Mouse (Mus musculus) liver, embryonic 14.5 days (tissue): Measurements from ENCODE around the gene Mdm2. TPM values are rescaled to one million over a fixed set of nuclear protein-coding genes. Genes with fewer than 3 reads are reported as not detected.

ENCODE experiments used
- ATAC-seq: fragments of 200-750 bp; cut with Nextera tagmentation; 2 replicates; pipeline ENCODE4 v1.8.0; 2017; ENCODE audit warnings: moderate number of reproducible peaks, mild to moderate bottlenecking, moderate library complexity; ENCODE audit not compliant: insufficient read depth
- DNase-seq, 3 experiments: peaks; one replicate each; pipeline ENCODE4 v3.0.0-alpha.2; 2012 to 2013; ENCODE audit warnings: low read depth in 3 of 3, low spot score in 3 of 3
- H3K27ac ChIP-seq: fragments of 300-500 bp; sonication (generic); 2 replicates; pipeline ENCODE4 v1.5.1; 2014; ENCODE audit warnings: moderate library complexity, mild to moderate bottlenecking, control low read depth, inconsistent platforms
- H3K27me3 ChIP-seq: fragments of 300-500 bp; sonication (generic); 2 replicates; pipeline ENCODE4 v1.6.1; 2014; ENCODE audit warnings: mild to moderate bottlenecking, low read length, moderate library complexity; ENCODE audit not compliant: control insufficient read depth, insufficient read depth
- H3K36me3 ChIP-seq: fragments of 300-500 bp; sonication (generic); replicated peaks from 2 replicates; pipeline ENCODE4 v1.6.1; 2014; ENCODE audit warnings: low read depth; ENCODE audit not compliant: control insufficient read depth, insufficient read depth
- H3K4me1 ChIP-seq, 2 experiments: fragments of 200-500 bp in 1 of 2; fragments of 300-500 bp in 1 of 2; sonication (generic) in 1 of 2; replicated peaks; 2 replicates each; pipeline ENCODE4 v1.6.1; 2012 to 2014; ENCODE audit warnings: antibody characterized with exemption in 1 of 2, inconsistent platforms in 1 of 2, low read length in 1 of 2; ENCODE audit not compliant: control insufficient read depth in 2 of 2, insufficient read depth in 2 of 2
- H3K4me2 ChIP-seq: fragments of 300-500 bp; sonication (generic); 2 replicates; pipeline ENCODE4 v1.6.1; 2014; ENCODE audit warnings: low read depth, mild to moderate bottlenecking, control low read depth, moderate library complexity
- H3K4me3 ChIP-seq, 2 experiments: fragments of 200-500 bp in 1 of 2; fragments of 300-500 bp in 1 of 2; sonication (generic) in 1 of 2; 2 replicates each; pipeline ENCODE4 v1.5.1; 2012 to 2014; ENCODE audit warnings: low read depth in 2 of 2, low read length in 2 of 2, mild to moderate bottlenecking in 2 of 2, control low read depth in 1 of 2, inconsistent platforms in 1 of 2, moderate library complexity in 1 of 2; ENCODE audit not compliant: insufficient read depth in 1 of 2
- H3K9ac ChIP-seq: fragments of 300-500 bp; sonication (generic); replicated peaks from 2 replicates; pipeline ENCODE4 v1.6.1; 2014; ENCODE audit warnings: mild to moderate bottlenecking, control low read depth, moderate library complexity
- H3K9me3 ChIP-seq: fragments of 300-500 bp; sonication (generic); 2 replicates; pipeline ENCODE4 v1.6.1; 2016; ENCODE audit warnings: low read length, mixed read lengths; ENCODE audit not compliant: control insufficient read depth
- CTCF ChIP-seq: IDR thresholded peaks from 2 replicates; pipeline ENCODE4 v1.5.1; 2016; ENCODE audit warnings: antibody characterized with exemption, low read depth, control low read depth
- EP300 ChIP-seq: IDR thresholded peaks from 2 replicates; pipeline ENCODE4 v1.6.1; 2016; ENCODE audit warnings: antibody characterized with exemption, low read depth
- WGBS: fragments of 180-500 bp; shearing (Covaris S2); extraction: QIAGEN DNeasy Blood & Tissue Kit; methylation state at CpG from one replicate; pipeline ENCODE4 v1.1.7; 2014; ENCODE audit not compliant: insufficient replicate concordance; 5-methylcytosine and 5-hydroxymethylcytosine counted together
- polyA plus RNA-seq, 2 experiments: library from polyadenylated mRNA; depleted of rRNA in 1 of 2; stranded (reverse) in 1 of 2; unstranded in 1 of 2; fragments of >200 nt; fragmentation: Nextera tagmentation in 1 of 2; extraction: Ambion mirVana in 1 of 2; gene quantifications; 2 replicates each; pipeline versions ENCODE4 v1.2.1 to v1.2.3; 2012 to 2014

Mdm2 gene
- polyA plus RNA-seq, 2 experiments = 12.8 to 20.0 TPM

DNA sequence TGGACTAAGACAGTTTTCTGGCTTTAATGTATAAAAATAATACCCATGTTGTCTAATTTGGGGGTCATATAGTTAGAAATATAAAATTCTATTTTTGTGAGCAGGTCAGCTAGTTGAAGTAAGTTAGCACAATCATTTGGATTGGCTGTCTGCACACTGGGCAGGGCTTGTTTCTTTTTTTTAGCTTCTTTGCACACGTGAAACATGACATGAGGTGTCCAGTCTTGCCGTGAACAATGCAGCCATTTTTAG is 20.5 kb downstream of the Mdm2 start:
- peaks cover 52% of the 10 kb centered on the region for H3K36me3 ChIP-seq
- H3K4me2 ChIP-seq = no peak overlapping the region
- DNase-seq (no peak), ATAC-seq (no peak)
- no peak overlapping the region for H3K27ac ChIP-seq
- WGBS = 83% methylated on average over 2 of the region's 2 CpGs
- TF ChIP-seq CTCF (no peak), EP300 (no peak)
- H3K4me3 ChIP-seq = no peak overlapping the region
- no peaks in the 10 kb centered on the region for H3K4me1 ChIP-seq
- no peak overlapping the region for H3K9ac ChIP-seq
- H3K27me3 ChIP-seq = no peaks in the 10 kb centered on the region
- H3K9me3 ChIP-seq = no peaks in the 10 kb centered on the region

DNA sequence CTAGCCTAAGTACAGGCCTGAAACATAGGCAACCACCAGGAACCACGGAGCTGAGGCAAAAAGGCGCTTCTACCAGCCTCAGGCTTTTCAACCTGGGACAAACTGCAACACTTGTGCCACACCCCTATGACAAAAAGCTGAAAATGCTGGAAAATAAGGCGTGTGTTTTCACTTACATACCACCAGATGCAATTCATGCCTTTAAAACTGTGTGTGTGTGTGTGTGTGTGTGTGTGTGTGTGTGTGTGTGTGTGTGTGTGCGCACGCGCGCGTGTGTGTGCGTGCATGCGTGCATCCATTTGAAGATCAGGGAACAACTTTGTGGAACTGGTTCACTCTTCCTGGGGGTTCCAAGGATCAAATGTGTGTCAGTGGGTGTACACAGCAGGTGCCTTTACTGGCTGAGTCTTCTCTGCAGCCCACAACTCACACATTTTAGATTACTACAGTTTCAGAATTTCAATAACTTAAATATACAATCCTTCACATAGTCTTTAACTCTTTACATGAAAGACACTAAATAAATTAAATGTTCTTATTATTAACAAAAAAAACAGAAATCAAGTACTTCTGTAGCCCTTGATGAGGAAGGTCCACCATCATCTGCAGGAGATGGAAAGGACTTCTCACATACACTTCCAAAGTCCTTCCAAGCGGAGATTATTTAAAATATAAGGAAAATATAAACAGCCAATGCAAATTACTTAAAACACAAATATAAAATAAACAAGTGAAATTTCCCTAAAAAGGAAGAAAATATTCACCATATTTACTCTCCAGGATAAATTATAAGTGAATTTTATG is 21.1 kb downstream of the Mdm2 start:
- no peak overlapping the region for H3K4me3 ChIP-seq
- H3K9ac ChIP-seq = no peak overlapping the region
- H3K9me3 ChIP-seq = no peaks in the 10 kb centered on the region
- WGBS = 92% methylated on average over 11 of the region's 11 CpGs
- DNase-seq (no peak), ATAC-seq (no peak)
- H3K4me2 ChIP-seq = no peak overlapping the region
- H3K27ac ChIP-seq = no peak overlapping the region
- H3K4me1 ChIP-seq = no peaks in the 10 kb centered on the region
- TF ChIP-seq CTCF (no peak), EP300 (no peak)
- H3K36me3 ChIP-seq = peaks cover 47% of the 10 kb centered on the region
- no peaks in the 10 kb centered on the region for H3K27me3 ChIP-seq

DNA sequence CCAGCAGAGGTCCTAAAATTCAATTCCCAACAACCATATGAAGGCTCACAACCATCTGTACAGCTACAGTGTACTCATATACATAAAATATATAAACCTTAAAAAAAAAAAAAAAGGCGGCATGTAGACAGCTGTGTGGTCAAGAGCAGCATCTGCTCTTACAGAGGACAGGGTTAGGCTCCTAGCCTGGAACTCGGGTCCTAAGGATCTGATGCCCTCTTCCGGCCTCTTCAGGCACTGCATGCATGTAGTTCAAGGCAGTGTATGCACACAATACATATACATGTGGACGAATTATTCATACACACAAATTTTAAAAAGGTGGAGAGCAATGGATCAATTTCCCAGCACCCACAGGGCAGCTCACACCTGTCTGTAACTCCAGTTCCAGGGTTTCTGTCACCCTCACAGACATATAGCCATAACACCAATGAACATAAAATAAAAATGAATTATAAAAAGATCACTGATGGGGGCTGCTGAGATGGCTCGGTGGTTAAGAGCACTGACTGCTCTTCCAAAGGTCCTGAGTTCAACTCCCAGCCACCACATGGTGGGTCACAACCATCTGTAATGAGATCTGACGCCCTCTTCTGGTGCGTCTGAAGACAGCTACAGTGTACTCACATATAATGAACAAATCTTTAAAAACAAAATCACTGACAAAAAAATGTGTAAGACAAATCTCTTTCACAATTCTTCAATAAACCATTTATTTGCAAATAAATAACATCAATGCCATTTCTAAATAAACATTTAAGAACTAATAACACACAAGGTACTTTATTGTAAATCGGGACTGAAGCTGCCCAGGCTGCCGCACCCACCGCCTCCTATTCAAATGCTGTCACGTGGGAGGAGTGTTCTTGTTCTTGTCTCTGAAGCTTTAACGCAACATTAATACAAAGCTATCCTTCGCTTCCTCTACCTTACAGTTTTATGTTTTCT is 22.1 kb downstream of the Mdm2 start:
- H3K36me3 ChIP-seq = peaks cover 40% of the 10 kb centered on the region
- DNase-seq = no peak

DNA sequence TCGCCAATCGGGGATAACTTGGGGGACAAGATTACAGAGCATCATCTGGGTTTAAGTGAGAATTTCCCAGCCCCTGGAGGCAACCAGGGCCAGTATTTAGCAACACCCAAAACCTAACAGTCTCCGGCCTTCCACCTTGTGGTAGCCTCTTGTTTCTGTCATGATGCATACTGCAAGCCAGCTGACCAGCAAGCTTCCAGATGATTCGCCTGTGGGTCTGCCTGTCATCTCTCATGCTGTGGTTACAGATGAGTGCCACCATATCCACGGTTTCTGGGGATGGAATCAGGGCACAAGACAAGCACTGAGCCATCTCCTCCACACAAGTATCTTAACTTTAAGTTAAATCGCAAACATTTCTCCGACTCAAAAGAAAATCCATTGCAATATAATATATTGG is 23.0 kb downstream of the Mdm2 start:
- Histone ChIP-seq H3K4me2 (no peak overlapping the region), H3K4me1 (no peaks in the 10 kb centered on the region), H3K27ac (no peak overlapping the region), H3K27me3 (no peaks in the 10 kb centered on the region), H3K9me3 (no peaks in the 10 kb centered on the region), H3K9ac (no peak overlapping the region), H3K36me3 (peaks cover 34% of the 10 kb centered on the region), H3K4me3 (no peak overlapping the region)
- 80% methylated on average over 7 of the region's 7 CpGs for WGBS
- ATAC-seq = no peak
- DNase-seq = no peak
- no peak for TF ChIP-seq CTCF
- no peak for TF ChIP-seq EP300

More for the DNA sequence above, 22.1 kb downstream of the Mdm2 start:
- Histone ChIP-seq H3K9ac (no peak overlapping the region), H3K27ac (no peak overlapping the region), H3K4me2 (no peak overlapping the region), H3K4me1 (no peaks in the 10 kb centered on the region), H3K9me3 (no peaks in the 10 kb centered on the region), H3K4me3 (no peak overlapping the region), H3K27me3 (no peaks in the 10 kb centered on the region)
- peak; percentile 67 for TF ChIP-seq CTCF
- TF ChIP-seq EP300 = no peak
- ATAC-seq = peak; percentile 55
- 76% methylated on average over 13 of the region's 13 CpGs for WGBS

DNA sequence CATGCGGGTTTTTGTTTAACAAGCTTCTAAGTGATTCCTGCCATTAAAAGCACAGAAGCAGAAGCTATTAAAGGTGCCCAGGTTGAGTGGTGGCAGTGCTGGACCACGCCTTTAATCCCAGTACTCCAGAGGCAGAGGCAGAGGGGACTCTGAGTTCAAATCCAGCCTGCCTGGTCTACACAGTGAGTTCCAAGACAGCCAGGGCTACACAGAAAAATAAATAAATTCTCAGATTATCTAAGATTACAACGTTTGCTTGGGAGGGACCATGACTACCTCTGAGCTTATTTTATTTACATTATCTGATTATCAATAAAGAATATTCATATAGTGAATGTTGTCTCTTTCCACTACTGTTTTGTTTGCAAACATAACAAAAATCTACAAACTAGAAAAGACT is 23.5 kb downstream of the Mdm2 start:
- ATAC-seq = no peak

More for the DNA sequence above, 23.5 kb downstream of the Mdm2 start:
- Histone ChIP-seq H3K4me3 (no peak overlapping the region), H3K36me3 (peaks cover 28% of the 10 kb centered on the region), H3K4me2 (no peak overlapping the region), H3K27me3 (no peaks in the 10 kb centered on the region), H3K27ac (no peak overlapping the region), H3K9ac (no peak overlapping the region), H3K9me3 (no peaks in the 10 kb centered on the region), H3K4me1 (no peaks in the 10 kb centered on the region)
- 65% methylated on average over 3 of the region's 3 CpGs for WGBS
- DNase-seq = no peak
- no peak for TF ChIP-seq EP300
- TF ChIP-seq CTCF = no peak
